Mouse (Mus musculus): ENCODE results near the gene Gpr21.

DNA sequence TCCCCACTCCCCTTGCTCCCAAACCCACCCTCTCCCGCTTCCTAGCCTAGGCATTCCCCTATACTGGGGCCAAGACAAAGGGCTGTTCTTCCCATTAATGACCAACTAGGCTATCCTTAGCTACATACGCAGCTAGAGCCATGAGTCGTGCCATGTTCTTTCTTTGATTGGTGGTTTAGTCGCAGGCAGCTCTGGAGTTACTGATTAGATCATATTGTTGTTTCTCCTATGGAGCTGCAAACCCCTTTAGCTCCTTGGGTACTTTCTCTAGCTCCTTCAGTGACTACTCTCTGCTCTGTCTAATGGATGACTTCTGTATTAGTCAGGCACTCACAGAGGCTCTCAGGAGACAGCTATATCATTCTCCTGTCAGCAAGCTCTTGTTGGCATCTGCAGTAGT, 18.8 kb upstream of the Gpr21 start:
- TF ChIP-seq CTCF (IDR thresholded peaks at IDR 0.05; ENCODE audit: borderline replicate concordance, insufficient read depth, low read depth, low read length) = no peak
- no peak for TF ChIP-seq POLR2A (IDR thresholded peaks at IDR 0.05; ENCODE audit: borderline replicate concordance, insufficient read depth, low read length)

Data from cerebellum, adult 2 months (tissue).